Mouse (Mus musculus) lung, embryonic 16.5 days (tissue): ENCODE results near the gene Mark2. TPM values are rescaled to one million over a fixed set of nuclear protein-coding genes. Genes with fewer than 3 reads are reported as not detected.

Experiments
- ATAC-seq: fragments of 200-750 bp; cut with Nextera tagmentation; 2 replicates; pipeline ENCODE4 v1.8.0; 2017; ENCODE audit warnings: low read depth, mild to moderate bottlenecking, moderate library complexity
- H3K27ac ChIP-seq: fragments of 300-500 bp; sonication (generic); 2 replicates; pipeline ENCODE4 v1.5.1; 2014; ENCODE audit warnings: mild to moderate bottlenecking, control low read depth, low read length
- H3K27me3 ChIP-seq: fragments of 300-500 bp; sonication (generic); 2 replicates; pipeline ENCODE4 v1.6.1; 2014; ENCODE audit warnings: low read depth, low read length, mixed read lengths; ENCODE audit not compliant: control insufficient read depth, insufficient read depth
- H3K36me3 ChIP-seq: fragments of 300-500 bp; sonication (generic); 2 replicates; pipeline ENCODE4 v1.6.1; 2014; ENCODE audit warnings: low read length; ENCODE audit not compliant: control insufficient read depth, insufficient read depth
- H3K4me1 ChIP-seq: fragments of 300-500 bp; sonication (generic); replicated peaks from 2 replicates; pipeline ENCODE4 v1.6.1; 2014; ENCODE audit warnings: low read length, mixed read lengths; ENCODE audit not compliant: control insufficient read depth, insufficient read depth
- H3K4me2 ChIP-seq: fragments of 300-500 bp; sonication (generic); 2 replicates; pipeline ENCODE4 v1.6.1; 2014; ENCODE audit warnings: low read depth, low read length, control low read depth
- H3K4me3 ChIP-seq: fragments of 300-500 bp; sonication (generic); 2 replicates; pipeline ENCODE4 v1.5.1; 2014; ENCODE audit warnings: mild to moderate bottlenecking, low read length, control low read depth
- H3K9ac ChIP-seq: fragments of 300-500 bp; sonication (generic); 2 replicates; pipeline ENCODE4 v1.6.1; 2014; ENCODE audit warnings: low read length, control low read depth
- H3K9me3 ChIP-seq: fragments of 300-500 bp; sonication (generic); 2 replicates; pipeline ENCODE4 v1.6.1; 2016; ENCODE audit warnings: low read length; ENCODE audit not compliant: control insufficient read depth
- WGBS: fragments of 180-500 bp; shearing (Covaris S2); extraction: QIAGEN DNeasy Blood & Tissue Kit; methylation state at CpG from one replicate; pipeline ENCODE4 v1.1.7; 2014; 5-methylcytosine and 5-hydroxymethylcytosine counted together
- polyA plus RNA-seq: library from polyadenylated mRNA; unstranded; fragments of >200 nt; fragmentation: Nextera tagmentation; extraction: Ambion mirVana; gene quantifications from 2 replicates; pipeline ENCODE4 v1.2.1, GENCODE M21; 2015

The Mark2 gene
- polyA plus RNA-seq, 1 experiment from 2014 or later: 33.4 TPM

DNA sequence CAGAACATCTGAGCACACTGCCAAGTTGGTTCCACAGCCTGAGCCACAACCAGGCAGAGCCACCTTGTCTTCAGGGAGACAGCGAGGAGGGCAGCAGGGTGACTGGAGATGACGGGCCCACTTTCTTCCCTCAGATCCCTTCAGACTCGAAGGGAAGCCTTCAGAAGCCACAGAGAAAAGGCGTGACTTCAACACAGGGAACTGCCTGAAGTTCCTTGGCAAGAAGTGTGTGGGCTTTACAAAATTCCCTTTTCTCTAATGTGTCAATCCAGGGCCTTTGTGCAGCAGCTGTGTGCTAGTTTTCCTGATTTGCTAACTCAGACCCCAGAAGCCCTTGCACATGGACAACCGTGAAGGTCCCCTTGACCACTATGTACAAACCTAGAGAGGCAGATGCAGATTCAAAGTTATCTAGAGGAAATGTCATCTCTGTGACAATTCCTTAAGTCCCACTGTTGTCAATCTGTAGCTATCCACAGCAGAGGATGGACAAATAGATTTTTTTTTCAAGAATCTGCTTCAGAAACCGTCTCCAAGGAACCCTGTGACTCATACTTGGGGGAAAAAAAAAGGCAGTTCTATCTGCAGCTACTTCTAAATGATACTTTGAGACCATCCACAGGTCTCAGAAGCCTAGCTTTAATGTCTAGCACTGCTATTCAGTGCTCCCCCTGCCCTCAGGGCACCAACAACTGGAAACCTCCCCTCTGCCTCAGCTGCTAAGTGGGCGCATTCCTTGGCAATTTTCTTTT, 49.5 kb downstream of the Mark2 start:
- H3K27ac ChIP-seq: no peak overlapping the region
- ATAC-seq: no peak
- H3K27me3 ChIP-seq: no peaks in the 10 kb centered on the region
- H3K9me3 ChIP-seq: no peaks in the 10 kb centered on the region
- WGBS: 73% methylated on average over 7 of the region's 7 CpGs
- no peak overlapping the region; the same call in 1 of the 2 replicates for H3K9ac ChIP-seq
- no peak overlapping the region for H3K4me2 ChIP-seq
- H3K36me3 ChIP-seq: 0 out of 2 replicates have a peak, but pooled peaks cover 2% of the 10 kb centered on the region
- H3K4me3 ChIP-seq: no peak overlapping the region
- peaks cover 36% of the 10 kb centered on the region for H3K4me1 ChIP-seq

GRCm38 (mm10) chr19:7289767-7290166, 51.9 kb downstream of the Mark2 start:
- Histone ChIP-seq H3K9me3 (no peaks in the 10 kb centered on the region), H3K27me3 (no peaks in the 10 kb centered on the region), H3K4me1 (peaks cover 20% of the 10 kb centered on the region), H3K4me3 (no peak overlapping the region), H3K36me3 (peaks cover 8% of the 10 kb centered on the region), H3K4me2 (no peak overlapping the region), H3K27ac (no peak overlapping the region), H3K9ac (no peak overlapping the region)
- no peak for ATAC-seq
- WGBS: 12% methylated on average over 2 of the region's 2 CpGs

DNA sequence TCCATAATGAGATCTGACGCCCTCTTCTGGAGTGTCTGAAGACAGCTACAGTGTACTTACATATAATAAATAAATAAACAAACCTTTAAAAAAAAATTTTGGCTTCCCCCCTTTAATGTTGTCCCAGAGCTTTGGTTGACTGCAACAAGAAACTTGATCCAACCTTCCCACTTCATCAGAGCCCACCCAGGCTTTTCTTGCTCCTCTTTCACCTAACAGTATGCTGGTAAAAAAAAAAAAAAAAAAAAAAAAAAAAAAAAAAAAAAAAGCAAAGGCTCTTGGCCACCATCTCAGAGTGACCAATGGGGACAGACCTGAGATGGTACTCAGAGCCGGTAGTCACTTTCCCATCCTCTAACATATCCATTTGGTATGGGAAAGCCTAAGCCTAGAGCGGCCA, 53.4 kb downstream of the Mark2 start:
- Histone ChIP-seq H3K27me3 (no peaks in the 10 kb centered on the region), H3K4me2 (no peak overlapping the region), H3K9me3 (no peaks in the 10 kb centered on the region), H3K4me1 (peaks cover 10% of the 10 kb centered on the region), H3K36me3 (peaks cover 19% of the 10 kb centered on the region), H3K4me3 (no peak overlapping the region), H3K27ac (no peak overlapping the region), H3K9ac (no peak overlapping the region)
- WGBS: 74% methylated on average over 3 of the region's 3 CpGs
- no peak for ATAC-seq

DNA sequence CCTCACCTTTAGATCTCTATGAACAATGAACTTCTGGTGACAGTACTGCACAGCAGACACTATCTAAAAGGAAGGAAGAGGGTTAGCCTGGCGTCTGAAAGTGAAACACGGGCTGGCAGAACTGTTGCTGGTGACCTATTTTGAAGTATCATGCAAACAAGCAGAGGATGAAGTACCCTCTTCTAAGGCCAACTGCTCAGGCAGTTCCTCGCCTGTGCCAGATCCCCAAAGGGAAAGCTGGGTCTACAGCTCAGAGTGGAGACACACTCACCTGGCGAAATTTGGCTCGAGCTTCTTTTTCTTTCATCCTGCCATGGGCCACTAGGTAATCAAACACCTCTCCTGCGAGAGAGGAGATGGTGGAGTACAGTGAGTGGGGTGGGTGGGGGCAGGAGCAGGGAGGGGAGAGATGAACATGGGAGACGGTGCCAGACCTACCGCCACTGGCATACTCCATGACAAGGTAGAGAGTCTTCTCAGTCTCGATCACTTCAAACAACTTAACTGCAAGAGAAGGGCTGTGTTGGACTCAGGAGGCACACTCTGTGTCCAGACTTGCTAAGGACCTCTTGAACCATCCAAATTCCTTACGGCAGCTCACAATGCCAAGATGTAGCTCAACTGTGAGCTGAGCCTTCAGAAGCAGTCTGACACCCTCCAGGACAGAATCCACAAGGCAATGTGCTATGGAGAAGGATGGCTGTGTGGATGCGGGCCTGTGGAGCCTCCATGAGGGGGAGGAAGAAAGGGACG, 54.9 kb downstream of the Mark2 start:
- peak; percentile 42 for ATAC-seq
- Histone ChIP-seq H3K27me3 (no peaks in the 10 kb centered on the region), H3K4me3 (no peak overlapping the region), H3K4me1 (peaks cover 5% of the 10 kb centered on the region; the same call in 1 of the 2 replicates), H3K27ac (0 out of 2 replicates have a peak overlapping the region, but pooled peaks have one; percentile 0), H3K9me3 (no peaks in the 10 kb centered on the region), H3K9ac (no peak overlapping the region), H3K4me2 (no peak overlapping the region), H3K36me3 (peaks cover 34% of the 10 kb centered on the region)
- WGBS: 58% methylated on average over 12 of the region's 12 CpGs

- Histone ChIP-seq H3K36me3 (peaks cover 46% of the 10 kb centered on the region), H3K27ac (no peak overlapping the region), H3K4me2 (no peak overlapping the region), H3K9me3 (no peaks in the 10 kb centered on the region), H3K9ac (no peak overlapping the region), H3K4me1 (no peaks in the 10 kb centered on the region), H3K4me3 (no peak overlapping the region), H3K27me3 (no peaks in the 10 kb centered on the region)
- ATAC-seq: no peak
- 80% methylated on average over 18 of the region's 18 CpGs for WGBS
Observed at GRCm38 (mm10) chr19:7280557-7281330, 60.9 kb downstream of the Mark2 start.

DNA sequence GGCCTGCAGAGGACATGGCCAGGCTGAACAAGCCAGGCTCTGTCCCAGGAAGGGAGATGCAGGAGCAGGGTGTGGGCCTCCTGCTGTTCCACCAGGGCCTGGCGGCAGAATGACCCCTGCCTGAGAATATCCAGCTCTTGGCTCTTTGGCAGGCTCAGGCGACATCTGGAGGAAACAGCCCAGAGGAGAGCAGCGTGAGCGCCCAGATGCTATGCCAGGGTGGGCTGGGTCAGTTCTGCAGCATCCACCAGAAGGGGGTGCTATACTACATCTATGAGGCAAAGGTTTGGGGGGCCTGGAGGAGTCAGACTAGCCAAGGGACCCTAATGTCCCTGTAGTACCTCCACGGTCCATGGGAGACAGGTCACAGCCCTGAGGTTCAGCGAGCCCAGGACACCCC, 62.5 kb downstream of the Mark2 start:
- no peak overlapping the region for H3K9ac ChIP-seq
- H3K36me3 ChIP-seq: peaks cover 39% of the 10 kb centered on the region
- no peak overlapping the region for H3K4me3 ChIP-seq
- H3K27me3 ChIP-seq: no peaks in the 10 kb centered on the region
- no peak overlapping the region for H3K27ac ChIP-seq
- H3K4me2 ChIP-seq: no peak overlapping the region
- H3K4me1 ChIP-seq: peaks cover 4% of the 10 kb centered on the region
- H3K9me3 ChIP-seq: no peaks in the 10 kb centered on the region
- ATAC-seq: peak; percentile 59
- WGBS: 33% methylated on average over 6 of the region's 6 CpGs

DNA sequence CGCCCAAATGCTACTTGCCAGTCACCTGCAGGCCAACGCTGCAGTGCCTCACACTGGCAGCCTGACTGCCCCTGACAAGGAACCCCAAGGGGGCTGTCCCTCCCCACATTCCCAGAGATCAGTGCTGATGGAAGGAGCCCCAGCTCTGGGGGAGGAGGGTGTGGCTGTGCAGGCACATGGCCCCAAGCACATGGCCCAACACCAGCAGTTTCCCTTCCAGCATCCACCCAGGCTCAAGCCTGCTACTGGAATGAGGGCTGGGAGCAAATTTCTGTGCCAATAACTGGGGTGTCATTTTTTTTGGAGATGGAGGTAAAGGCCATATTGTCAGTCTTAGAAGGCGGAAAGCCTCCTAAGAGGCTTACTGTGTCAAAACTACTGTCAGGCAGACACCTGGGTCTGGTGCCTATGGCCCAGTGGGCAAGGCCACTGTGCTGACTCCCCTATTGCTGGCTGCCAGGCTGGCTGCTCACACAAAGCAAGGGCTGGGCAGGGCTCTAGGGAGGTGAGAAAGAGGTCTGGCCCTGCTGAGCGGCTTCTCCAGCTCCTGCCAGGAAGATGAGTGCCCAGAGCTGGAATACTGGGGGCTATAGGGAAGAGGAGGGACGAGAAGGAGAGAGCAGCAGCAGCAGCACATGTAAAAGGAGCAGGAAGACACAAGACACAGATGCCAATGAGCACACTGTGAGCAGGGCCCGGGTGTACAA, 63.3 kb downstream of the Mark2 start:
- no peak overlapping the region for H3K27ac ChIP-seq
- H3K27me3 ChIP-seq: no peaks in the 10 kb centered on the region
- no peak overlapping the region for H3K4me3 ChIP-seq
- H3K9me3 ChIP-seq: peaks cover 4% of the 10 kb centered on the region; the same call in 1 of the 2 replicates
- no peak overlapping the region for H3K9ac ChIP-seq
- H3K4me1 ChIP-seq: peaks cover 4% of the 10 kb centered on the region
- 83% methylated on average over 6 of the region's 6 CpGs for WGBS
- H3K36me3 ChIP-seq: peaks cover 40% of the 10 kb centered on the region
- ATAC-seq: no peak
- H3K4me2 ChIP-seq: no peak overlapping the region

DNA sequence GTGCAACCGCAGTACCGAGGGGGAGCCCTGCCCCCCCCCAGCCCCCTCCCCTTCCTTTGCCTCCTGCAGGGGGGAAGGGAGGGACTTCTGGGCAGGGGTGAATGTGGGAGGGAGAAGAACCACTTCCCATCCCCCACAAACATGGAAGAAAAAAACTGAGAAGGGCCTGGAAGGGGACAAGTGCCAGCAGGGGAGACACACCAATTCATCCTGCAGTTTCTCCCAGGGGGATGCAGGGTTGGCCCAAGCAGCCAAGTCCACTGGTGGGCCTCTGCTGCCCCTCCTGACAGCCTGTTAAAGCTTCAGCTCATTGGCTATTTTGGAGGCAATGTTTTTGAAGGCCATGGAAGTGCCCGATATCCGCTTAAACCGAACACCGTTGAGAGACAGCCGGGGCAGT, 64.9 kb downstream of the Mark2 start:
- Histone ChIP-seq H3K9ac (no peak overlapping the region), H3K4me3 (no peak overlapping the region), H3K27me3 (no peaks in the 10 kb centered on the region), H3K4me1 (peaks cover 4% of the 10 kb centered on the region), H3K27ac (no peak overlapping the region), H3K4me2 (no peak overlapping the region), H3K9me3 (peaks cover 4% of the 10 kb centered on the region; the same call in 1 of the 2 replicates), H3K36me3 (peaks cover 29% of the 10 kb centered on the region)
- ATAC-seq: no peak
- WGBS: 67% methylated on average over 7 of the region's 7 CpGs
